Mouse (Mus musculus): ENCODE data around the gene Olfr495. TPM values are rescaled to one million over a fixed set of nuclear protein-coding genes. Genes with fewer than 3 reads are reported as not detected.

Olfr495 gene
- polyA plus RNA-seq (2017; shearing (Covaris generic)): not detected

DNA sequence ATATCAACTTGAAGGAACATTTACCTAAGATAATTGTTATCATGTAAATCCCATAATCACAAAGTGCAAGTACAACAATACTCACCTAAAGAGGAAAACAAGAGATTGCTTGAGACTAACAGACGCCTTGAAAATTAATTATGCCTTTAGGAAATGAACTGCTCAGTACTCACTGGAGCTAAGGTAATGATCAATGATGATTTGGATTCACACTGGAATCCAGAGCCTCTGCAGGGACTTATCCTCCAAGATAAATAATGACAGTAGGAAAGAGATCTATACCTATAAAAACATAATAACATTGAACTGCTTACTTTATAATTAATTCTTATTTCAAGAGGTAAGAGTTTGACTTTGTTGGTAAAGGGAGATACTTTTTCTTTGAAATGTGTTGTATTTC is at the start of gene Olfr495:
TSS of gene Olfr495 (plus strand) at position 301 of the 400 bp plus-strand sequence.

GRCm38 (mm10) chr7:108346879-108347278 is 46.1 kb upstream of the Olfr495 start, which contains the start of gene Olfr493:
Olfr493 (minus strand) TSS chr7:108346979.

DNA sequence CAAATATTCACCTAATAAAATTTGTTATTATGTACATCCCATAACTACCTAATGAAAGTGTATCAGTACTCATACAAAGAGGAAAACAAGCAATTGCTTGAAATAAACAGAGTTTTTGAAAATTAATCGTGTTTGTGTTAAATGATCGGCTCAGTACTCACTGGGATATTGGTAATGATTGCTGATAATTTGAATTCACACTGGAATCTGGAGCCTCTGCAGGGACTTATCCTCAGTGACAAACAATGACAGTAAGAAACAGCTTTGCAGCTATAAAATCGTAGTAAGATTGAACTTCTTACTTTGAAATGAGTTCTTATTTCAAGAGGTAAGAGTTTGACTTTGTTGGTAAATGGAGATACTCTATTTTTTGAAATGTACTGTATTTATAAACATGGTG is 27.9 kb upstream of the Olfr495 start, which contains the start of gene Olfr494:
TSS of gene Olfr494 (plus strand) at position 301 of the 400 bp plus-strand sequence.

DNA sequence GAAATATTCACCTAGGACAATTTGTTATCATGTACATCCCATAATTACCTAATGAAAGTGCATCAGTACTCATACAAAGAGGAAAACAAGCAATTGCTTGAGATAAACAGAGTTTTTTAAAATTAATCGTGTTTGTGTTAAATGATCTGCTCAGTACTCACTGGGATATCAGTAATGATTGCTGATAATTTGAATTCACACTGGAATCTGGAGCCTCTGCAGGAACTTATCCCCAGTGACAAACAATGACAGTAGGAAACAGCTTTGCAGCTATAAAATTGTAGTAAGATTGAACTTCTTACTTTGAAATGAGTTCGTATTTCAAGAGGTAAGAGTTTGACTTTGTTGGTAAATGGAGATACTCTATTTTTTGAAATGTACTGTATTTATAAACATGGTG is 27.2 kb downstream of the Olfr495 start, which contains the start of gene Olfr497:
TSS of gene Olfr497 (plus strand) at position 301 of the 400 bp plus-strand sequence.

Other genes with a start within 250 kb of the Olfr495 start
- gene Olfr485, start 233.3 kb upstream of the Olfr495 start, polyA plus RNA-seq (2017; shearing (Covaris generic)): not detected
- not detected for gene Olfr486, start 220.4 kb upstream of the Olfr495 start, polyA plus RNA-seq (2017; shearing (Covaris generic))
- not detected for gene Olfr487, start 178.5 kb upstream of the Olfr495 start, polyA plus RNA-seq (2017; shearing (Covaris generic))
- gene Olfr488, start 134.8 kb upstream of the Olfr495 start, polyA plus RNA-seq (2017; shearing (Covaris generic)): not detected
- not detected for gene Olfr490, start 104.2 kb upstream of the Olfr495 start, polyA plus RNA-seq (2017; shearing (Covaris generic))
- gene Olfr491, start 79.7 kb upstream of the Olfr495 start, polyA plus RNA-seq (2017; shearing (Covaris generic)): not detected
- gene Olfr492, start 69.5 kb upstream of the Olfr495 start, polyA plus RNA-seq (2017; shearing (Covaris generic)): not detected
- gene Olfr493, start 46.2 kb upstream of the Olfr495 start, polyA plus RNA-seq (2017; shearing (Covaris generic)): not detected
- not detected for gene Olfr494, start 27.8 kb upstream of the Olfr495 start, polyA plus RNA-seq (2017; shearing (Covaris generic))
- gene Olfr497, start 27.3 kb downstream of the Olfr495 start, polyA plus RNA-seq (2017; shearing (Covaris generic)): not detected
- not detected for gene Olfr498, start 72.2 kb downstream of the Olfr495 start, polyA plus RNA-seq (2017; shearing (Covaris generic))
- not detected for gene Olfr502, start 131.9 kb downstream of the Olfr495 start, polyA plus RNA-seq (2017; shearing (Covaris generic))
- gene Olfr503, start 151.4 kb downstream of the Olfr495 start, polyA plus RNA-seq (2017; shearing (Covaris generic)): not detected
- not detected for gene Olfr504, start 172.6 kb downstream of the Olfr495 start, polyA plus RNA-seq (2017; shearing (Covaris generic))
- gene Olfr506, start 217.6 kb downstream of the Olfr495 start, polyA plus RNA-seq (2017; shearing (Covaris generic)): not detected
- gene Olfr507, start 228.6 kb downstream of the Olfr495 start, polyA plus RNA-seq (2017; shearing (Covaris generic)): not detected
- not detected for gene Olfr508, start 236.8 kb downstream of the Olfr495 start, polyA plus RNA-seq (2017; shearing (Covaris generic))